In genomic region chr11:20616103-20616502, GRCm38 (mm10) we compare ENCODE assay signal across 10 mouse cellular contexts.
DNase-seq lines count a peak whose midpoint lies in the region; ATAC-seq lines count a peak whose summit lies in the region.
"Had no signal": no experiment of that assay in that cellular context is flagged by ENCODE, and none has a peak within 500 bp of the region (broad histone marks: within the 10 kb centered on the region; RNA-seq: fewer than 3 reads in every experiment).

No protein-coding gene starts in this region.

- 57% methylated on average over 3 of the region's 3 CpGs for WGBS in embryonic facial prominence, embryonic 13.5 days
- 60% methylated on average over 3 of the region's 3 CpGs for WGBS in embryonic facial prominence, embryonic 10.5 days
- 51% methylated on average over 3 of the region's 3 CpGs for WGBS in liver, embryonic 13.5 days (ENCODE audit: insufficient replicate concordance)
- WGBS in liver, embryonic 11.5 days, result 70% methylated on average over 3 of the region's 3 CpGs
- 80% methylated on average over 3 of the region's 3 CpGs for WGBS in limb, embryonic 10.5 days
- WGBS in forebrain, embryonic 10.5 days, result 72% methylated on average over 3 of the region's 3 CpGs

- H3K9me3 ChIP-seq in embryonic facial prominence, embryonic 13.5 days, result no peaks in the 10 kb centered on the region
- H3K9me3 ChIP-seq in embryonic facial prominence, embryonic 10.5 days, result no peaks in the 10 kb centered on the region
- H3K9me3 ChIP-seq in liver, embryonic 13.5 days (replicated peaks), result no peaks in the 10 kb centered on the region
- no peaks in the 10 kb centered on the region for H3K9me3 ChIP-seq in liver, embryonic 11.5 days (ENCODE audit: control insufficient read depth, low read length)
- H3K9me3 ChIP-seq in limb, embryonic 10.5 days (replicated peaks), result no peaks in the 10 kb centered on the region
- H3K9me3 ChIP-seq in forebrain, embryonic 10.5 days, result no peaks in the 10 kb centered on the region
- H3K9me3 ChIP-seq: hindbrain, embryonic 15.5 days had no signal

- H3K36me3 ChIP-seq in embryonic facial prominence, embryonic 13.5 days, result 0 out of 2 replicates have a peak, but pooled peaks cover 6% of the 10 kb centered on the region
- no peaks in the 10 kb centered on the region for H3K36me3 ChIP-seq in embryonic facial prominence, embryonic 10.5 days (replicated peaks)
- no peaks in the 10 kb centered on the region for H3K36me3 ChIP-seq in liver, embryonic 13.5 days
- H3K36me3 ChIP-seq in liver, embryonic 11.5 days (ENCODE audit: control insufficient read depth, insufficient read depth, low read length), result no peaks in the 10 kb centered on the region
- no peaks in the 10 kb centered on the region for H3K36me3 ChIP-seq in limb, embryonic 10.5 days
- no peaks in the 10 kb centered on the region for H3K36me3 ChIP-seq in forebrain, embryonic 10.5 days (replicated peaks)
- H3K36me3 ChIP-seq: hindbrain, embryonic 15.5 days had no signal

- peaks cover 7% of the 10 kb centered on the region for H3K4me1 ChIP-seq in embryonic facial prominence, embryonic 13.5 days
- peaks cover 10% of the 10 kb centered on the region for H3K4me1 ChIP-seq in embryonic facial prominence, embryonic 10.5 days
- H3K4me1 ChIP-seq in liver, embryonic 13.5 days (replicated peaks), result peaks cover 16% of the 10 kb centered on the region
- no peaks in the 10 kb centered on the region; the same call in 1 of the 2 replicates for H3K4me1 ChIP-seq in liver, embryonic 11.5 days (replicated peaks; ENCODE audit: control insufficient read depth, insufficient read depth, low read length)
- peaks cover 11% of the 10 kb centered on the region for H3K4me1 ChIP-seq in limb, embryonic 10.5 days
- peaks cover 11% of the 10 kb centered on the region for H3K4me1 ChIP-seq in forebrain, embryonic 10.5 days
- H3K4me1 ChIP-seq: hindbrain, embryonic 15.5 days had no signal

- H3K4me2 ChIP-seq in embryonic facial prominence, embryonic 13.5 days, result no peak overlapping the region
- no peak overlapping the region for H3K4me2 ChIP-seq in liver, embryonic 13.5 days
- H3K4me2 ChIP-seq in liver, embryonic 11.5 days, result no peak overlapping the region
- H3K4me2 ChIP-seq: hindbrain, embryonic 15.5 days had no signal

- H3K27ac ChIP-seq in embryonic facial prominence, embryonic 13.5 days, result peak overlapping the region; percentile 17; the same call in 1 of the 2 replicates
- H3K27ac ChIP-seq in embryonic facial prominence, embryonic 10.5 days (replicated peaks), result no peak overlapping the region; the same call in 1 of the 2 replicates
- 0 out of 2 replicates have a peak overlapping the region, but pooled peaks have one; percentile 2 for H3K27ac ChIP-seq in liver, embryonic 13.5 days
- no peak overlapping the region for H3K27ac ChIP-seq in liver, embryonic 11.5 days (ENCODE audit: low read depth, low read length)
- H3K27ac ChIP-seq in limb, embryonic 10.5 days, result peak overlapping the region; percentile 50
- H3K27ac ChIP-seq in forebrain, embryonic 10.5 days, result no peak overlapping the region
- H3K27ac ChIP-seq: hindbrain, embryonic 15.5 days had no signal

- no peak for DNase-seq in embryonic facial prominence, embryonic 10.5 days (ENCODE audit: low spot score)
- DNase-seq in liver, embryonic 13.5 days, result no peak
- DNase-seq in liver, embryonic 11.5 days (ENCODE audit: low spot score), result no peak
- DNase-seq in limb, embryonic 10.5 days (ENCODE audit: low spot score), result no peak
- DNase-seq in thymus, adult 18-20 months, result peak; percentile 34 to 59
- DNase-seq in forebrain, embryonic 10.5 days (ENCODE audit: extremely low spot score, low spot score), result no peak
- no peak for DNase-seq in adrenal gland, postnatal 4 days (ENCODE audit: low spot score in 2 of 2)
- DNase-seq: embryo, embryonic 11 days had no signal

- no peaks in the 10 kb centered on the region for H3K27me3 ChIP-seq in embryonic facial prominence, embryonic 13.5 days
- no peaks in the 10 kb centered on the region for H3K27me3 ChIP-seq in embryonic facial prominence, embryonic 10.5 days (replicated peaks; ENCODE audit: low read depth, poor library complexity, severe bottlenecking)
- no peaks in the 10 kb centered on the region for H3K27me3 ChIP-seq in liver, embryonic 13.5 days
- no peaks in the 10 kb centered on the region for H3K27me3 ChIP-seq in liver, embryonic 11.5 days (replicated peaks; ENCODE audit: control insufficient read depth, insufficient read depth, low read length)
- H3K27me3 ChIP-seq in limb, embryonic 10.5 days (ENCODE audit: low read depth, poor library complexity, severe bottlenecking), result no peaks in the 10 kb centered on the region
- no peaks in the 10 kb centered on the region for H3K27me3 ChIP-seq in forebrain, embryonic 10.5 days (ENCODE audit: poor library complexity, severe bottlenecking)
- H3K27me3 ChIP-seq: hindbrain, embryonic 15.5 days had no signal

- no peak for ATAC-seq in embryonic facial prominence, embryonic 13.5 days (ENCODE audit: insufficient number of reproducible peaks, insufficient read depth, low FRiP score, low TSS enrichment, low read depth)
- no peak for ATAC-seq in liver, embryonic 13.5 days (ENCODE audit: low read depth)
- ATAC-seq in liver, embryonic 11.5 days (replicated peaks; ENCODE audit: low FRiP score), result no peak

- H3K9ac ChIP-seq in embryonic facial prominence, embryonic 13.5 days, result no peak overlapping the region
- H3K9ac ChIP-seq in liver, embryonic 13.5 days, result no peak overlapping the region
- no peak overlapping the region for H3K9ac ChIP-seq in liver, embryonic 11.5 days (ENCODE audit: low read depth, low read length)
- H3K9ac ChIP-seq: hindbrain, embryonic 15.5 days had no signal

- no peak overlapping the region for H3K4me3 ChIP-seq in embryonic facial prominence, embryonic 13.5 days
- H3K4me3 ChIP-seq in embryonic facial prominence, embryonic 10.5 days, result no peak overlapping the region
- H3K4me3 ChIP-seq in liver, embryonic 13.5 days (replicated peaks), result no peak overlapping the region
- H3K4me3 ChIP-seq in liver, embryonic 11.5 days (ENCODE audit: low read depth, low read length), result no peak overlapping the region
- H3K4me3 ChIP-seq in limb, embryonic 10.5 days, result no peak overlapping the region
- H3K4me3 ChIP-seq in forebrain, embryonic 10.5 days, result no peak overlapping the region
- H3K4me3 ChIP-seq: hindbrain, embryonic 15.5 days had no signal

Comparison
In these comparisons a context has a peak if more than half of its experiments do, and no peak if none do; other contexts are left out.
1. H3K27ac ChIP-seq: peak in embryonic facial prominence, embryonic 13.5 days (single experiment), liver, embryonic 13.5 days (single experiment) and limb, embryonic 10.5 days (single experiment); none in embryonic facial prominence, embryonic 10.5 days (single experiment), liver, embryonic 11.5 days (single experiment) and forebrain, embryonic 10.5 days (single experiment).
2. DNase-seq: peak in thymus, adult 18-20 months (2 of 2); none in embryonic facial prominence, embryonic 10.5 days (single experiment), liver, embryonic 13.5 days (single experiment), liver, embryonic 11.5 days (single experiment), limb, embryonic 10.5 days (single experiment), forebrain, embryonic 10.5 days (single experiment) and adrenal gland, postnatal 4 days (0 of 2).